Mouse (Mus musculus) kidney, postnatal 0 days (tissue): ENCODE measurements around the gene Cdk14. TPM values are rescaled to one million over a fixed set of nuclear protein-coding genes. Genes with fewer than 3 reads are reported as not detected.

Experiments used
- ATAC-seq: fragments of 200-750 bp; cut with Nextera tagmentation; replicated peaks from 2 replicates; pipeline ENCODE4 v1.8.0; 2017; ENCODE audit warnings: low read depth, moderate number of reproducible peaks, moderate TSS enrichment, moderate library complexity; ENCODE audit not compliant: low FRiP score
- DNase-seq: peaks from one replicate; pipeline ENCODE4 v3.0.0-alpha.2; 2016; ENCODE audit warnings: low spot score
- H3K27ac ChIP-seq: fragments of 300-500 bp; sonication (generic); 2 replicates; pipeline ENCODE4 v1.5.1; 2014; ENCODE audit warnings: mild to moderate bottlenecking
- H3K27me3 ChIP-seq: fragments of 300-500 bp; sonication (generic); 2 replicates; pipeline ENCODE4 v1.6.1; 2014; ENCODE audit warnings: low read length, mixed read lengths; ENCODE audit not compliant: insufficient read depth
- H3K36me3 ChIP-seq: fragments of 300-500 bp; sonication (generic); 2 replicates; pipeline ENCODE4 v1.6.1; 2014; ENCODE audit warnings: low read length, mixed read lengths; ENCODE audit not compliant: insufficient read depth
- H3K4me1 ChIP-seq: fragments of 300-500 bp; sonication (generic); replicated peaks from 2 replicates; pipeline ENCODE4 v1.6.1; 2014; ENCODE audit warnings: antibody characterized with exemption, low read length, mixed read lengths; ENCODE audit not compliant: insufficient read depth
- H3K4me2 ChIP-seq: fragments of 300-500 bp; sonication (generic); 2 replicates; pipeline ENCODE4 v1.6.1; 2014; ENCODE audit warnings: mild to moderate bottlenecking, low read length, moderate library complexity, mixed read lengths
- H3K4me3 ChIP-seq: fragments of 300-500 bp; sonication (generic); replicated peaks from 2 replicates; pipeline ENCODE4 v1.5.1; 2014; ENCODE audit warnings: low read depth, low read length
- H3K9ac ChIP-seq: fragments of 300-500 bp; sonication (generic); 2 replicates; pipeline ENCODE4 v1.6.1; 2014; ENCODE audit warnings: low read depth, low read length
- H3K9me3 ChIP-seq: fragments of 300-500 bp; sonication (generic); replicated peaks from 2 replicates; pipeline ENCODE4 v1.6.1; 2016; ENCODE audit warnings: low read length, inconsistent platforms, mixed read lengths
- CTCF ChIP-seq: IDR thresholded peaks from 2 replicates; pipeline ENCODE4 v1.5.1; 2016; ENCODE audit warnings: antibody characterized with exemption, low read depth, mild to moderate bottlenecking, moderate library complexity
- WGBS: fragments of 180-500 bp; shearing (Covaris S2); extraction: QIAGEN DNeasy Blood & Tissue Kit; methylation state at CpG from one replicate; pipeline ENCODE4 v1.1.7; 2014; 5-methylcytosine and 5-hydroxymethylcytosine counted together
- polyA plus RNA-seq: library from polyadenylated mRNA; unstranded; fragments of >200 nt; fragmentation: Nextera tagmentation; extraction: Ambion mirVana; gene quantifications from 2 replicates; pipeline ENCODE4 v1.2.1, GENCODE M21; 2015

Gene Cdk14
- polyA plus RNA-seq, 1 experiment from 2014 or later, result 8.8 TPM

DNA sequence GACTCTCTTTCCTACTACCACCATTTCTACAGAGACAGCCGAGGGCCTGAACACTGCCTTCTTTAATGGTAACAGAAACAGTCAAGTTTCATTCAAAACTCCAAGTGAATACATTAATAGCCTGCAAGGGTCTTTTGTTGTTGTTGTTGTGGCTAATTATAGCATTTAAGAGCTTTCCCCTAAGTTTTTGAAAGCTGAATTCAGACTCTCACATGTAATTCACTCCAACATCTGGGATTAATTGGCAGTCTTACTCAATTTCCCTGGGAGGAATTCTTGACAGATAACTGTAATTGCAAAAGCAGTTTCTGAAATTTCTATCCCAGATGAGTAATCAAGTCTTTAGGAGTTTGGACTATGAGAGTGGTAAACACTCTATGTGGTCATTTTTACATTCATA lies 245.0 kb downstream of the Cdk14 start:
- no peak for TF ChIP-seq CTCF
- Histone ChIP-seq H3K4me1 (no peaks in the 10 kb centered on the region), H3K36me3 (no peaks in the 10 kb centered on the region), H3K4me3 (no peak overlapping the region), H3K9me3 (no peaks in the 10 kb centered on the region), H3K27ac (no peak overlapping the region), H3K27me3 (no peaks in the 10 kb centered on the region), H3K9ac (no peak overlapping the region), H3K4me2 (no peak overlapping the region)
- 69% methylated on average over 1 of the region's 1 CpGs for WGBS
- DNase-seq (no peak), ATAC-seq (no peak)

GRCm38 (mm10) chr5:5166086-5166485 lies 254.0 kb downstream of the Cdk14 start:
- H3K36me3 ChIP-seq, result no peaks in the 10 kb centered on the region
- no peaks in the 10 kb centered on the region for H3K27me3 ChIP-seq
- H3K27ac ChIP-seq, result no peak overlapping the region
- no peak overlapping the region for H3K4me3 ChIP-seq
- WGBS, result 39% methylated on average over 2 of the region's 2 CpGs
- ATAC-seq (no peak), DNase-seq (no peak)
- H3K9me3 ChIP-seq, result no peaks in the 10 kb centered on the region
- no peak for TF ChIP-seq CTCF
- H3K4me1 ChIP-seq, result no peaks in the 10 kb centered on the region
- no peak overlapping the region for H3K4me2 ChIP-seq
- no peak overlapping the region for H3K9ac ChIP-seq

GRCm38 (mm10) chr5:5164326-5164725 lies 255.8 kb downstream of the Cdk14 start:
- no peaks in the 10 kb centered on the region for H3K4me1 ChIP-seq
- DNase-seq, result no peak
- 92% methylated on average over 5 of the region's 5 CpGs for WGBS
- no peak for ATAC-seq
- TF ChIP-seq CTCF, result no peak
- H3K27ac ChIP-seq, result no peak overlapping the region
- H3K27me3 ChIP-seq, result no peaks in the 10 kb centered on the region
- H3K36me3 ChIP-seq, result no peaks in the 10 kb centered on the region
- H3K4me2 ChIP-seq, result no peak overlapping the region
- H3K9ac ChIP-seq, result no peak overlapping the region
- H3K4me3 ChIP-seq, result no peak overlapping the region
- H3K9me3 ChIP-seq, result no peaks in the 10 kb centered on the region

- DNase-seq (no peak), ATAC-seq (no peak)
- no peak overlapping the region for H3K4me2 ChIP-seq
- no peak overlapping the region for H3K4me3 ChIP-seq
- H3K27me3 ChIP-seq, result no peaks in the 10 kb centered on the region
- no peak for TF ChIP-seq CTCF
- no peak overlapping the region for H3K9ac ChIP-seq
- H3K36me3 ChIP-seq, result no peaks in the 10 kb centered on the region
- no peak overlapping the region for H3K27ac ChIP-seq
- H3K4me1 ChIP-seq, result no peaks in the 10 kb centered on the region
- no peaks in the 10 kb centered on the region for H3K9me3 ChIP-seq
- WGBS, result 82% methylated on average over 2 of the region's 2 CpGs
Measured at GRCm38 (mm10) chr5:5163823-5164222, 256.3 kb downstream of the Cdk14 start.

DNA sequence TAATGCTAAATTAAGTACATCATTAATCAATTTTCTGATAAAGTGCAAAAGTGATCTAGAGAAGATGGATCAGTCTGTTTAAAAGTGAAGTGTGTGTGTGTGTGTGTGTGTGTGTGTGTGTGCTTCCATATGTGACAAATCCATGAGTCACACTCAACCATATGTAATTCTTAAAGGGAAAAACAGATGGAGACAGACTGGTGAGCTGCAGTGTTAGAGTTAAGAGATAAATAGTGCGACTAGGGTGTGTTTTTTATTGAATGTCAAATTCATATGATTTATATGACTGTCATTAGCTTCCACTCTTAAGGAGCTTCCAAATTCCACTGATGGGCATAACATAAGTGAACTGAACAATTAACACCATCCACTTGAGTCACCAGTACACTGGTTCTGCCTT lies 260.6 kb downstream of the Cdk14 start:
- DNase-seq (no peak), ATAC-seq (no peak)
- H3K27ac ChIP-seq, result no peak overlapping the region
- no peaks in the 10 kb centered on the region for H3K36me3 ChIP-seq
- no peaks in the 10 kb centered on the region for H3K27me3 ChIP-seq
- H3K4me3 ChIP-seq, result no peak overlapping the region
- WGBS, result 85% methylated on average over 1 of the region's 1 CpGs
- no peaks in the 10 kb centered on the region for H3K9me3 ChIP-seq
- H3K9ac ChIP-seq, result no peak overlapping the region
- no peak for TF ChIP-seq CTCF
- H3K4me2 ChIP-seq, result no peak overlapping the region
- no peaks in the 10 kb centered on the region for H3K4me1 ChIP-seq

DNA sequence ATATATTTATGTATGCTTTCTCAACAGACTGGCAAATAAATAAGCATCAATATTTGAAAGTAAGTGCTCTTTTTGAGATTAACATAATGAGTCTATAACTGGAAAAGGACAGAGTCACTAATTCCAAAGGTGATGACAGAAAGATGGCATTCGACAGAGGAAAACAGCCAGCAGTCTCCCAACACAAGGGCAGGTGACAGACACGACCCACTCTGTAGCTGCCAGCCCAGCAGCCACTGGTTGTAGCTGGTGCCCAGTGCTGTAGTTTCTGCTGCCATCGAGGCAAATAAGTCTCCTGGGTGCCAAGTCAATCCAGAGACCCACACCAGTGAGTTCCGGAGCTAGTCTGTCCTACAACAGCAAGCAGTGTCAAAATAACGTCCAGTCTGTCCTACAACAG lies 280.3 kb downstream of the Cdk14 start:
- no peaks in the 10 kb centered on the region for H3K4me1 ChIP-seq
- no peak overlapping the region for H3K4me2 ChIP-seq
- no peak overlapping the region for H3K4me3 ChIP-seq
- no peak overlapping the region for H3K9ac ChIP-seq
- ATAC-seq, result no peak
- no peaks in the 10 kb centered on the region for H3K36me3 ChIP-seq
- no peaks in the 10 kb centered on the region for H3K27me3 ChIP-seq
- DNase-seq, result no peak
- H3K9me3 ChIP-seq, result no peaks in the 10 kb centered on the region
- H3K27ac ChIP-seq, result no peak overlapping the region
- TF ChIP-seq CTCF, result no peak
- 88% methylated on average over 5 of the region's 5 CpGs for WGBS

GRCm38 (mm10) chr5:5134905-5135511 lies 285.1 kb downstream of the Cdk14 start:
- ATAC-seq, result no peak
- 73% methylated on average over 13 of the region's 13 CpGs for WGBS

More at GRCm38 (mm10) chr5:5134905-5135511, 285.1 kb downstream of the Cdk14 start:
- Histone ChIP-seq H3K27me3 (no peaks in the 10 kb centered on the region), H3K9me3 (no peaks in the 10 kb centered on the region), H3K4me1 (no peaks in the 10 kb centered on the region), H3K4me2 (no peak overlapping the region), H3K36me3 (no peaks in the 10 kb centered on the region), H3K9ac (no peak overlapping the region), H3K27ac (no peak overlapping the region), H3K4me3 (no peak overlapping the region)
- DNase-seq, result no peak
- no peak for TF ChIP-seq CTCF
